Mouse (Mus musculus) Muller cell, postnatal 12 days (primary cell): ENCODE data around the gene Atp1a2.

Experiments
- DNase-seq: peaks from one replicate; pipeline ENCODE4 v3.0.0-alpha.2; 2015; ENCODE audit errors: inconsistent ontology term

Atp1a2 gene

GRCm38 (mm10) chr1:172297611-172298537 lies at the start of gene Atp1a2:
TSS of gene Atp1a2 (minus strand) at chr1:172298064.
- no peak for DNase-seq

- no peak for DNase-seq
These were observed 49.5 kb upstream of the Atp1a2 start for GRCm38 (mm10) chr1:172347382-172347781.

- no peak for DNase-seq
These were observed 48.8 kb upstream of the Atp1a2 start for GRCm38 (mm10) chr1:172346707-172347106.

- DNase-seq = no peak
These were observed 47.0 kb upstream of the Atp1a2 start for GRCm38 (mm10) chr1:172344820-172345219.

GRCm38 (mm10) chr1:172343914-172344313 lies 46.0 kb upstream of the Atp1a2 start:
- no peak for DNase-seq

- DNase-seq = peak; percentile 55
These were observed 44.9 kb upstream of the Atp1a2 start for GRCm38 (mm10) chr1:172342729-172343128.

- no peak for DNase-seq
These were observed 43.5 kb upstream of the Atp1a2 start for GRCm38 (mm10) chr1:172341386-172341785.

- DNase-seq = peak; percentile 92
These were observed 43.0 kb upstream of the Atp1a2 start, which contains the start of gene Kcnj10 for GRCm38 (mm10) chr1:172340729-172341321. TSS of gene Kcnj10 (plus strand) at chr1:172341210.

- DNase-seq = no peak
These were observed 39.7 kb upstream of the Atp1a2 start for GRCm38 (mm10) chr1:172337411-172338185.

- no peak for DNase-seq
These were observed 37.9 kb upstream of the Atp1a2 start for GRCm38 (mm10) chr1:172335804-172336203.

- no peak for DNase-seq
These were observed 35.6 kb upstream of the Atp1a2 start for GRCm38 (mm10) chr1:172333512-172333911.

- no peak for DNase-seq
These were observed 35.1 kb upstream of the Atp1a2 start for GRCm38 (mm10) chr1:172332925-172333324.

GRCm38 (mm10) chr1:172331422-172331947 lies 33.6 kb upstream of the Atp1a2 start:
- DNase-seq = no peak

- no peak for DNase-seq
These were observed 31.8 kb upstream of the Atp1a2 start for GRCm38 (mm10) chr1:172329616-172330015.

GRCm38 (mm10) chr1:172329131-172329530 lies 31.3 kb upstream of the Atp1a2 start, which contains the start of gene Kcnj9:
TSS of gene Kcnj9 (minus strand) at chr1:172329318.
- no peak for DNase-seq

- no peak for DNase-seq
These were observed 30.6 kb upstream of the Atp1a2 start for GRCm38 (mm10) chr1:172328461-172328860.

GRCm38 (mm10) chr1:172328041-172328440 lies 30.2 kb upstream of the Atp1a2 start:
- no peak for DNase-seq

GRCm38 (mm10) chr1:172327206-172328001 lies 29.5 kb upstream of the Atp1a2 start:
- DNase-seq = no peak

GRCm38 (mm10) chr1:172326684-172327083 lies 28.8 kb upstream of the Atp1a2 start:
- no peak for DNase-seq

GRCm38 (mm10) chr1:172325680-172326535 lies 28.0 kb upstream of the Atp1a2 start:
- DNase-seq = peak; percentile 45
